Mouse (Mus musculus): ENCODE measurements at regions not wholly inside any gene's neighbourhood (a gene's known extent, or its start where the extent isn't known, plus 50 kb on each side); places are given as distances from the start of the nearest gene placed in this dataset.

DNA sequence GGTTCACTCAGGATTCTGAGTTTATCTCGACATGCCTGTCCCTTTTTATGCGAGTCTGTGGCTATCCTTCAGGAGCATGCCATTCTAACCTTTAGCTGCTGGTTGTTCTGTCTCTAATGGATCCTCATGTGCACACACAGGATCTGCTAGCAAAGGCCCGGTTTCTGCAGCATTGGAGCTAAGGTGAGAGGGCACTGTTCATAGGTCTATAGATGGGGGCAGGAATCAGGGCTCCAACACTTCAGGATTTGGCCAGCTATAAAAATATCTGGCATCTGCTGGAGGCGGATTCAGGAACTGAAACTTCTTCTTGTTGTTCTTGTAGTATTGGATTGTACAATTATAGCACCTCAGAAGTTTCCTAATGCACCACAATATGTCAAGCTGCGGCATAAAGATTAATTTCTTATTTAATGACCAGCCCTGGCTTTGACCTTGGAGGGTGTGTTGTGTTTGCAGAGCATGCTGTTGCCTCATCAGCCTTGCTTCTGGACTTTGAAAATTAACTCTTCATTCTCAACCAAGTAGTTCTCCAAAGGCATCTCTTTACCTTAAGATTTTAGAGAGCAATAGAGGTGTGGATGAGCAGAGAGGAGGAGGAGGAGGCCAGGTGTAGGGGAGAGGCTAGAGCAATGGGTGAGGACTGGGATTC is 104.4 kb upstream of the Shh start:
- H3K36me3 ChIP-seq, result no peaks in the 10 kb centered on the region
- H3K9me3 ChIP-seq (replicated peaks), result no peaks in the 10 kb centered on the region
- H3K27me3 ChIP-seq, result no peaks in the 10 kb centered on the region
- WGBS, result 73% methylated on average over 5 of the region's 5 CpGs
- no peak overlapping the region for H3K9ac ChIP-seq
- no peak overlapping the region for H3K4me2 ChIP-seq
- no peak for ATAC-seq (replicated peaks; ENCODE audit: low FRiP score)
- no peaks in the 10 kb centered on the region for H3K4me1 ChIP-seq
- H3K4me3 ChIP-seq (replicated peaks), result no peak overlapping the region
- no peak overlapping the region for H3K27ac ChIP-seq

DNA sequence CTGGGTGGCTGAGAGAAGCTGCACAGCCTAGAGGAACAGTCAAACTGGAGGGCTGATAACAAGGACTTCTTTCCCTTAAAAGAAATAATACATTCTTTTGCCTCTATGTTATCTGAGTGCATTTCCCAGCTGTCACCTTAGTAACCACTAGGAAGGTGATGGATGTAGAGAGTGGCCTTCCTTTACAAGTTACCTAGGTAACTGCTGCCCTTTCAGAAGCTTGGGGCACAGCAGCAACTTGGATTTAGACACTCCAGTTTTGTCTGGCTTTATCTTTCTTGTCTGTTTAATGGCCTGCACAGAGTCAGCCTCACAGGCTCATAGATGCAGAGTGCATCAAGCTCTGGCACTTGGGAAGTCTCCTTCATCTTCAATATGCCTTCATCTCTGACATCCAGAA is 101.4 kb upstream of the Shh start:
- no peak overlapping the region for H3K4me3 ChIP-seq (replicated peaks)

DNA sequence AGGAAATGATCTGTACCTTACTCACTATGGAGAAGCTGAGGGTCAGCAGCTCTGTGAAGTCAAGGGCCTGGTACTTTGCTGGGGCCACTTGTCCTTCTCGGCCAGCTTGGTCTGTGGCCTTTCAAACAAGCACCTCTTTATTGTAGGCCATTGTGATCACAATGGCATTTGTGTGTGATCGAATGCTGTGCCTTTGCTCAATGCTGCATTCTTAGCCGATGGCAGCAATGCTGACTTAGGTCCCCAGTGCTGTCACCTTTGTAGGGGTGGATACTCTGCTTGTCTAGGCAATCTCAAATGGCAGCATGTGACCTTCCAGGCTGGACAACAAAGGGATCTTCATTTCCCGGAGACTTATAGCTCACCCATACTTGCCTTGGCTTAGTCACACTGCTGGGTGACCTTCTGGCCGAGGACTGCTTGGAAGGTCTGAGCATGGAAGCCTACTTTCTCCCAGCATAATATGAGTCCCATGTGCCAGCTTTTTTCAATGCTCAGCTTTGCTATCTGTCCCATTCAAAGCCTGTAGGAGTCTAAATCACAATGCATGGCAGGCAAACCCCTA is 100.4 kb upstream of the Shh start:
- H3K4me1 ChIP-seq, result no peaks in the 10 kb centered on the region
- no peaks in the 10 kb centered on the region for H3K27me3 ChIP-seq
- WGBS, result 78% methylated on average over 5 of the region's 5 CpGs
- no peak overlapping the region for H3K4me3 ChIP-seq (replicated peaks)
- no peaks in the 10 kb centered on the region for H3K36me3 ChIP-seq
- no peak for ATAC-seq (replicated peaks; ENCODE audit: low FRiP score)
- no peak overlapping the region for H3K27ac ChIP-seq
- H3K4me2 ChIP-seq, result no peak overlapping the region
- H3K9me3 ChIP-seq (replicated peaks), result no peaks in the 10 kb centered on the region
- H3K9ac ChIP-seq, result no peak overlapping the region

More for the DNA sequence above, 101.4 kb upstream of the Shh start:
- Histone ChIP-seq H3K27me3 (no peaks in the 10 kb centered on the region), H3K4me2 (no peak overlapping the region), H3K9ac (no peak overlapping the region), H3K36me3 (no peaks in the 10 kb centered on the region), H3K4me1 (no peaks in the 10 kb centered on the region), H3K27ac (no peak overlapping the region), H3K9me3 (replicated peaks) (no peaks in the 10 kb centered on the region)
- ATAC-seq (replicated peaks; ENCODE audit: low FRiP score), result no peak

DNA sequence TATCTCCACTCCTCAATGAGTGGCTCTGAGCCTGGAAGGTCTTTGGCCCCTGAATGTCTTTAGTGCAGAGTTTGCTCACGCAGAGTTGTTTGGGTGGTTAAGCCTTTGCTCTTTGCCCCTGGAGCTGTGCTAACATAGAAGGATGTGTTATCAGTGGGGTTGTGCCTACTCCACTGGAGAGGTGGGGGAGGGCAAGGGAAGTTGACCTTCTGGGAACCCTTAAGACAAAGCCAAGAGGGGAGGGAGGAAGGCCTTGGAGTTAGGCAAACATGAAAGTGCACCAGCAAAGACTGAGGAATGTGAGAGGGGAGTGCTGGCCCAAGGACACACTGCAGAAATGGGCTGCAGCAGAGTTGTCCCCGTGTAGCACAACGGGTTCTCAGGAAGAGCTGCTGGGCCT is 96.3 kb upstream of the Shh start:
- Histone ChIP-seq H3K4me1 (no peaks in the 10 kb centered on the region), H3K4me3 (replicated peaks) (no peak overlapping the region), H3K27ac (no peak overlapping the region), H3K9ac (no peak overlapping the region), H3K27me3 (no peaks in the 10 kb centered on the region), H3K9me3 (replicated peaks) (no peaks in the 10 kb centered on the region), H3K4me2 (no peak overlapping the region), H3K36me3 (no peaks in the 10 kb centered on the region)
- 29% methylated on average over 3 of the region's 3 CpGs for WGBS
- ATAC-seq (replicated peaks; ENCODE audit: low FRiP score), result no peak

DNA sequence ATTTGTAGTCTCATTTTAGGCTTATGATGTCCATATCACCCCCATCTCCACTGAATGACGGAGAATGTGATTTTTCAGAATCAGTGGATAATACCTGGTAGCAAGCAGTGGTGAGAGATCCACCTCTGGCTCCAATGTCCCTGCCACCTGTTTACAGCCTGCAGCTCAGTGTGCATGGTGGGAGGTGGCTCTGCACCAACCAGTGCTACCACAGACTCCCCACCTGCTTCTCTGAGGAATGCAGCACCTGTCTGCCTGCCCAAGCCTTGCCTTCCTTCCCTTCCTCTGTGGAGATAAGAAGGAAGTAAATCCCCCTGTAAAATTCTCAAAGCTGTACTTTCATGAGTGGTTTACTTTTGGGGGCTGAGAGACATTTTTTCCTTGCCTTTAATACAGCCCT is 95.9 kb upstream of the Shh start:
- H3K9me3 ChIP-seq (replicated peaks), result no peaks in the 10 kb centered on the region
- no peaks in the 10 kb centered on the region for H3K4me1 ChIP-seq
- H3K4me3 ChIP-seq (replicated peaks), result no peak overlapping the region
- H3K4me2 ChIP-seq, result no peak overlapping the region
- H3K27ac ChIP-seq, result no peak overlapping the region
- no peaks in the 10 kb centered on the region for H3K36me3 ChIP-seq
- H3K9ac ChIP-seq, result no peak overlapping the region
- no peak for ATAC-seq (replicated peaks; ENCODE audit: low FRiP score)
- WGBS, result 58% methylated on average over 1 of the region's 1 CpGs
- no peaks in the 10 kb centered on the region for H3K27me3 ChIP-seq

DNA sequence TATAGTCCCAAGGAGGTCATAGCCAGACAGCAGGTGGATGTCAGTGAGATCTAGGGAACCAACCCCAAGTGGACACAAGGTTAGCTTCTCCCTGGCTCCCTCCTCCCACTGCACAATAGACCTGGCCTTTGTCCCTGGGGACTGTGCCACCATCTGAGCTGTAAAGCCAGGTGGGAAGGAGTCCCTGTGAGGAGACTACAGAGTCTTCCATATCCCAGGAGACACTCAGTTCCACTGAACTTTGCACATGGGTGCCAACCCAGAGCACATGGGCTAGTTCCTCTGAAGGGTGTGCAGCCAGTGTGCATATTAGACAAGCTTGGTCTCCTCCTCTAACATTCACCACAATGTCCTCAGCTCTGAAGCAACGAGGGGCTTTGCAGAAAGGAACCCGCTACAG is 86.5 kb upstream of the Shh start:
- Histone ChIP-seq H3K4me2 (no peak overlapping the region), H3K27ac (no peak overlapping the region), H3K36me3 (no peaks in the 10 kb centered on the region), H3K9me3 (replicated peaks) (no peaks in the 10 kb centered on the region), H3K27me3 (no peaks in the 10 kb centered on the region), H3K4me3 (replicated peaks) (no peak overlapping the region), H3K9ac (no peak overlapping the region), H3K4me1 (no peaks in the 10 kb centered on the region)
- WGBS, result 76% methylated on average over 2 of the region's 2 CpGs
- ATAC-seq (replicated peaks; ENCODE audit: low FRiP score), result no peak

DNA sequence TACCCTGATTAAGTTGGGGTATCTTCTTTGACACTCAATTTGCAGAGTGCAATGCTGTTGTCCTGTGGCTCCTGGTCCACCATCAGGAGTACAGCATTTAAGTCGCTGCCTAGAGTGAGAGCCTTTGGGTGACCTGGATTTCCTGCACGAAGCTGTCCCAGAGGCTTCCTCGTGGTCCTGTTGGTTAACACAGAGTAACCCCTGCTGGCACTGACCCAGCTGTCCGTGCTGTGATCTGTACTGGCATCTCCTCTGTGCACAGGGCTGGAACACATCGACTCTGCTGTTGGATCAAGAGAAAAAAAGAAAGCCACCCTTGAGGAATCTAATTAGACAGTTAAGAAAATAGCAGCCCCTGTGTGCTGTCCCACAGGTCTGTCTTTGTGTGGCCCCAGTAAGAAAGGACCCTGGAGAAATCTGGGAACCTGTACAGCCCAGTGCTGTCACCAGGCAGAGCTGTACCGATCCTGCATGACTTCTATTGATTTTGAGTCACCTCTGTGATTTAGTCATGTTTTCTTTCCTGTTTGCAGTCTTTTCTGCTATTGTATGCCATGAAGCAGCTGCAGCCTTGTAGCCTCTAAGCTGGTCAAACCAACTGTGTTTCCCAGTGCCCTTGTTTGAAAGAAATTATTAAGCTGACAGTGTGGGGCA is 63.3 kb upstream of the Shh start:
- ATAC-seq (replicated peaks; ENCODE audit: low FRiP score), result no peak
- H3K27ac ChIP-seq, result peak overlapping the region; percentile 41; the same call in 1 of the 2 replicates
- 48% methylated on average over 6 of the region's 6 CpGs for WGBS

DNA sequence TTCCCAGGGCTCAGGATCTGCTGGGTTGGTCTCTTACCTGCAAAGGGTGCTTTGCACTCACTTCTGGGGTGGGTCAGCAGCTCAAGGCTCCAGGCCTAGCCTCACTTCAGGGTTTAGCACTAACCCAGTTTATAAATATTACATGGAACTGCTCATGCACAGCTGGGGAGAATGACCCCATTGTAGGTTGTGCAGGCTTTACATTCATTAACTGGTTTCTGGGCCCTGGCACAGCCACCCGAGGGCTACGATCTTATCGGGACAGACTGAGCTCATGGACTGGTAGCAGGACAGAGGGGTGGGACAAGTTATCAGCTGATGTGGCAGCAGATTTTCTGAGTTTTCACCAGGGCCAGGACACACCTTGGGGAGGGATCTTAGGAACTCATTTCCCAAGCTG is 59.4 kb upstream of the Shh start:
- peak; percentile 93 for ATAC-seq (replicated peaks; ENCODE audit: low FRiP score)
- Histone ChIP-seq H3K4me3 (replicated peaks) (no peak overlapping the region), H3K9ac (no peak overlapping the region), H3K4me1 (peaks cover 1% of the 10 kb centered on the region; the same call in 1 of the 2 replicates), H3K4me2 (no peak overlapping the region), H3K9me3 (replicated peaks) (no peaks in the 10 kb centered on the region), H3K27ac (peak overlapping the region; percentile 63), H3K27me3 (no peaks in the 10 kb centered on the region), H3K36me3 (no peaks in the 10 kb centered on the region)
- WGBS, result 70% methylated on average over 3 of the region's 3 CpGs

More for the DNA sequence above, 63.3 kb upstream of the Shh start:
- H3K9ac ChIP-seq, result no peak overlapping the region
- no peak overlapping the region for H3K4me2 ChIP-seq
- no peaks in the 10 kb centered on the region for H3K27me3 ChIP-seq
- no peaks in the 10 kb centered on the region for H3K9me3 ChIP-seq (replicated peaks)
- no peak overlapping the region for H3K4me3 ChIP-seq (replicated peaks)
- H3K4me1 ChIP-seq, result no peaks in the 10 kb centered on the region
- no peaks in the 10 kb centered on the region for H3K36me3 ChIP-seq

DNA sequence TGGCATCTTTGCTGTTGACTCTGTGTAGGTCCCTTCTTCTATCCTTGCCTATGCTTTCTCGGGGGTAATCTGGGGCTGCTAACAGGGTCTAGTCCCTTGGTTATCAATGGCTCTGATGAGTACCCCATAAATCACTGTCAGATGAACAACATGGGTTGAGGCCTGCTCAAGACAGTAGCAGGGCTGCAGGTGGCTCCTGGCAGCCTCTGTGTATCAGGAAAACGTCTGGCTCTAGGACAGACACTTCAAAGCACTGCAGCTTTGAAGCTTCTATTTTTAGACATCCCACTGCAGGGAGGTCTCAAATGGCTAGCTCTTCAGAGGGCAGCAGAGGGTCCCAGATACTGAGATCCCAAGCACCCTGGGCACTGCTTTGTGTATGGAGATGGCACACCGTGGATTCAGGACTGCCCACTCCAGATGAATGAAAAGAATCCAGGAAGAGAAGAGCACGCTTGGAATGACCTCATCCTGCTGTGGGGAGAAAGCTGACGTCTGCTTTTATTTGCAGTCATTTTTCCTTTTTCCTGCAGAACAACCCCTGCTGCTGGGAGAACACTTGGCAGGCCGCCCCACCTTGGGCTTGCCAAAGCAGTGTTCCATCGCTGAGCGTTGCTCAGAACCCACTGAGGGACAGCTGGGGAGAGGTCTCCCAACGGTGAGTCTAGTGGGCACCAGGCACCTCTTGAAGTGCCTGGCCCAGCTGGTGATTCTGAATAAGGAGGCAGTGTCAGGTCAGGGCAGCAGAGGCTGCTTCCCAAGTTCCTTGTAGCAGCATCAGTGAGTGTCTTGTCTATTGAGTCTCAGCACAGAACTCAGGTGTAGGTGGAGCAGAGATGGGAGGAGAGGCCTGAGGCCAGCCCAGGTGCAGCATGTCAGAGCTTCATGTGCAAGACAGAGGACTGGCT is 54.0 kb upstream of the Shh start:
- no peak for ATAC-seq (replicated peaks; ENCODE audit: low FRiP score)
- H3K9ac ChIP-seq, result no peak overlapping the region
- no peaks in the 10 kb centered on the region for H3K9me3 ChIP-seq (replicated peaks)
- H3K4me3 ChIP-seq (replicated peaks), result no peak overlapping the region
- H3K4me2 ChIP-seq, result no peak overlapping the region
- H3K27ac ChIP-seq, result no peak overlapping the region
- peaks cover 9% of the 10 kb centered on the region for H3K4me1 ChIP-seq
- WGBS, result 49% methylated on average over 9 of the region's 9 CpGs
- no peaks in the 10 kb centered on the region for H3K27me3 ChIP-seq
- H3K36me3 ChIP-seq, result no peaks in the 10 kb centered on the region

DNA sequence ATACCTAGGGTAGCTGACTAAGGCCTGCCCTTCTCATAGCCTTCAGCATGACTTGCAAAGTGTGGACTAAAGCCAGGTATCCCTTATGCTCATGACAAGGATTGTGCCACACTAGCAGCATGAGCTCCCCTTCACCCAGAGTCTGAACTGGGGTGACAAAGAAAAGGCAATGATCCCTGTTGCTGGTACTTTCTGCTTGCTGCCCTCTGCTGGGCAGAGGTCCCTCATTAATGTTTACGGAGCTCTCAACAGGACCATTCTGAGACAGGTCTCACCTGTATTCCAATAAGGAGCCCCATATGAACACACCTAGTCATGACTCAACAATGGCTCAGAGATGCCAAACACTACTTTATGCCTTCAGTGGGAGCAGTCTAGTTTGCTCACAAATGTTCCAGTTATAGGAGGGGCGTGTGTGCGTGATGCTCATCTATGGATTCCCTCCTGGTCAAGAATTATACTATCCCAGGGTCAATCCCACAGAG is 52.0 kb upstream of the Shh start:
- H3K4me1 ChIP-seq, result peaks cover 9% of the 10 kb centered on the region
- WGBS, result 91% methylated on average over 3 of the region's 3 CpGs
- no peaks in the 10 kb centered on the region for H3K9me3 ChIP-seq (replicated peaks)
- no peak for ATAC-seq (replicated peaks; ENCODE audit: low FRiP score)
- no peak overlapping the region for H3K9ac ChIP-seq
- H3K27ac ChIP-seq, result no peak overlapping the region
- H3K27me3 ChIP-seq, result no peaks in the 10 kb centered on the region
- H3K4me2 ChIP-seq, result no peak overlapping the region
- no peak overlapping the region for H3K4me3 ChIP-seq (replicated peaks)
- no peaks in the 10 kb centered on the region for H3K36me3 ChIP-seq

Data from kidney, embryonic 15.5 days (tissue).